ENCODE assay signal across 21 mouse cellular contexts in the genomic region with DNA sequence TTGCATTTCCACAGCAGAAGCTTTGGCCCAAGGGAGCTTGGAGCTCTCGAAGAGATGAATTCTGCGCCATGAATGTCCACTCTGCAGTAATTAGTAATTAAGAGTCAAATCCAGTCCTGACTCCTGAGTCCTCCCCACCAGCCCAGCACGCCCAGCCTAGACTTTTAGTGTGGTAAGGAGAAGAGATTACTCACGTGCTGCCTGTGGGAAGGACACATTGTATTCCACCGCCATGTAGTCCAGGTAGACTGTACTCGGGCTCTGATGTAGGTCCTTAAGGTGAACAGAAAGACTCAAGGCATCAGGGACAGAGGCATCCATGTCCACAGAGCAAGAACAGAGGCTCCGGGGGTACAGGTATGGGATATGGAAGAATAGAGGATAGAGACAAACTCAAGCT. TPM values are rescaled to one million over a fixed set of nuclear protein-coding genes. Genes with fewer than 3 reads are reported as not detected.
DNase-seq lines count a peak whose midpoint lies in the region; ATAC-seq and TF ChIP-seq lines count a peak whose summit lies in the region.
"Had no signal": no experiment of that assay in that cellular context is flagged by ENCODE, and none has a peak within 500 bp of the region (broad histone marks: within the 10 kb centered on the region; RNA-seq: fewer than 3 reads in every experiment).

No protein-coding gene starts in this region.

- H3K4me3 ChIP-seq in intestine, embryonic 16.5 days (ENCODE audit: low read length) = no peak overlapping the region
- H3K4me3 ChIP-seq in intestine, embryonic 15.5 days (replicated peaks) = no peak overlapping the region
- no peak overlapping the region for H3K4me3 ChIP-seq in midbrain, embryonic 13.5 days (replicated peaks)
- H3K4me3 ChIP-seq in midbrain, embryonic 14.5 days (replicated peaks; ENCODE audit: low read depth, low read length) = no peak overlapping the region
- H3K4me3 ChIP-seq in left cerebral cortex, adult 2 months = no peak overlapping the region
- H3K4me3 ChIP-seq: forebrain, embryonic 15.5 days; neural tube, embryonic 13.5 days had no signal

- no peak for TF ChIP-seq CTCF in left cerebral cortex, adult 2 months (IDR thresholded peaks at IDR 0.05)

- 0 out of 2 replicates have a peak overlapping the region, but pooled peaks have one; percentile 11 for H3K27ac ChIP-seq in intestine, embryonic 16.5 days (ENCODE audit: low read length)
- H3K27ac ChIP-seq in intestine, embryonic 15.5 days = no peak overlapping the region
- peak overlapping the region; percentile 47 for H3K27ac ChIP-seq in midbrain, embryonic 13.5 days
- H3K27ac ChIP-seq in midbrain, embryonic 14.5 days (replicated peaks; ENCODE audit: low read depth, low read length) = no peak overlapping the region
- H3K27ac ChIP-seq in left cerebral cortex, adult 2 months = no peak overlapping the region
- H3K27ac ChIP-seq: neural tube, embryonic 13.5 days had no signal

- WGBS in intestine, embryonic 16.5 days = 92% methylated on average over 7 of the region's 7 CpGs
- WGBS in intestine, embryonic 15.5 days = 87% methylated on average over 7 of the region's 7 CpGs
- 92% methylated on average over 7 of the region's 7 CpGs for WGBS in midbrain, embryonic 13.5 days
- 94% methylated on average over 7 of the region's 7 CpGs for WGBS in midbrain, embryonic 14.5 days

- peak; percentile 30 for DNase-seq in cerebellum, adult 11-12 months
- DNase-seq in cerebellum, postnatal 4 days (ENCODE audit: low spot score in 2 of 2) = no peak
- no peak for DNase-seq in midbrain, embryonic 14.5 days
- DNase-seq in urinary bladder, postnatal 25 days (ENCODE audit: low spot score) = no peak
- no peak for DNase-seq in left cerebral cortex, adult 2 months (ENCODE audit: extremely low spot score in 1 of 2, low spot score in 2 of 2)
- DNase-seq: adrenal gland, postnatal 25 days; cerebellum, postnatal 25 days; gastrocnemius, postnatal 10 days; heart, postnatal 10 days; kidney, postnatal 14 days; layer of hippocampus, adult 9-11 months; lung, postnatal 14 days; right cerebral cortex, postnatal 25 days; thymus, postnatal 25 days had no signal

- H3K4me2 ChIP-seq in intestine, embryonic 16.5 days (ENCODE audit: low read depth, low read length) = no peak overlapping the region
- no peak overlapping the region for H3K4me2 ChIP-seq in intestine, embryonic 15.5 days (replicated peaks)
- H3K4me2 ChIP-seq in midbrain, embryonic 13.5 days (replicated peaks) = no peak overlapping the region
- H3K4me2 ChIP-seq in midbrain, embryonic 14.5 days (ENCODE audit: low read length) = no peak overlapping the region
- H3K4me2 ChIP-seq: forebrain, embryonic 15.5 days; neural tube, embryonic 13.5 days had no signal

- intact Hi-C loops in left cerebral cortex, adult 2 months (cut with DNase I) = loop anchor here (10.0 kb wide), 1 partner anchor 250 kb away; the partner anchor contains the start of gene Kdm6b

- H3K9ac ChIP-seq in intestine, embryonic 16.5 days (ENCODE audit: low read depth, low read length) = no peak overlapping the region
- H3K9ac ChIP-seq in intestine, embryonic 15.5 days = no peak overlapping the region
- no peak overlapping the region for H3K9ac ChIP-seq in midbrain, embryonic 13.5 days (replicated peaks)
- no peak overlapping the region for H3K9ac ChIP-seq in midbrain, embryonic 14.5 days (replicated peaks; ENCODE audit: low read length)
- H3K9ac ChIP-seq: forebrain, embryonic 15.5 days; neural tube, embryonic 13.5 days had no signal

- H3K36me3 ChIP-seq in intestine, embryonic 16.5 days (ENCODE audit: control insufficient read depth, insufficient read depth, low read length) = peaks cover 24% of the 10 kb centered on the region
- peaks cover 30% of the 10 kb centered on the region for H3K36me3 ChIP-seq in intestine, embryonic 15.5 days
- H3K36me3 ChIP-seq in midbrain, embryonic 13.5 days = peaks cover 65% of the 10 kb centered on the region
- peaks cover 64% of the 10 kb centered on the region for H3K36me3 ChIP-seq in midbrain, embryonic 14.5 days (ENCODE audit: control insufficient read depth, insufficient read depth, low read length)

- H3K4me1 ChIP-seq in intestine, embryonic 16.5 days (ENCODE audit: control insufficient read depth, insufficient read depth, low read length) = peaks cover 18% of the 10 kb centered on the region
- H3K4me1 ChIP-seq in intestine, embryonic 15.5 days (replicated peaks) = peaks cover 18% of the 10 kb centered on the region
- peaks cover 42% of the 10 kb centered on the region for H3K4me1 ChIP-seq in midbrain, embryonic 13.5 days (replicated peaks)
- H3K4me1 ChIP-seq in midbrain, embryonic 14.5 days (ENCODE audit: control insufficient read depth, insufficient read depth, low read length) = peaks cover 15% of the 10 kb centered on the region

- ATAC-seq in intestine, embryonic 16.5 days = no peak
- ATAC-seq in intestine, embryonic 15.5 days = no peak
- ATAC-seq in midbrain, embryonic 13.5 days = no peak
- ATAC-seq in midbrain, embryonic 14.5 days (ENCODE audit: low FRiP score, low TSS enrichment) = no peak
- ATAC-seq: activated CD4-positive, CD25-positive, alpha-beta regulatory T cell, adult 4 months; forebrain, embryonic 15.5 days had no signal

- no peaks in the 10 kb centered on the region for H3K27me3 ChIP-seq in intestine, embryonic 16.5 days (replicated peaks; ENCODE audit: control insufficient read depth, insufficient read depth, low read length)
- no peaks in the 10 kb centered on the region for H3K27me3 ChIP-seq in intestine, embryonic 15.5 days (replicated peaks)
- H3K27me3 ChIP-seq in midbrain, embryonic 13.5 days = no peaks in the 10 kb centered on the region
- H3K27me3 ChIP-seq in midbrain, embryonic 14.5 days (ENCODE audit: control insufficient read depth, insufficient read depth, low read length) = no peaks in the 10 kb centered on the region
- H3K27me3 ChIP-seq: forebrain, embryonic 15.5 days; neural tube, embryonic 13.5 days had no signal

- H3K9me3 ChIP-seq in intestine, embryonic 16.5 days (ENCODE audit: control insufficient read depth, low read length) = no peaks in the 10 kb centered on the region
- no peaks in the 10 kb centered on the region for H3K9me3 ChIP-seq in intestine, embryonic 15.5 days
- H3K9me3 ChIP-seq in midbrain, embryonic 13.5 days = no peaks in the 10 kb centered on the region
- H3K9me3 ChIP-seq in midbrain, embryonic 14.5 days (ENCODE audit: control insufficient read depth, low read length) = no peaks in the 10 kb centered on the region
- H3K9me3 ChIP-seq: forebrain, embryonic 15.5 days; neural tube, embryonic 13.5 days had no signal

RNA-seq across cellular contexts. Expression of gene Cd68, which starts 1.1 kb away (rescaled TPM):
- 14.0 and 14.7 TPM in 2 replicates for polyA plus RNA-seq in intestine, embryonic 16.5 days (2015; fragmentation: Nextera tagmentation; extraction: Ambion mirVana)
- 13.3 and 14.2 TPM in 2 replicates for polyA plus RNA-seq in intestine, embryonic 15.5 days (2015; fragmentation: Nextera tagmentation; extraction: Ambion mirVana)
- 6.1 and 7.3 TPM in 2 replicates for polyA plus RNA-seq in midbrain, embryonic 13.5 days (2015; fragmentation: Nextera tagmentation; extraction: Ambion mirVana)
- 3.7 and 7.9 TPM in 2 replicates for polyA plus RNA-seq in midbrain, embryonic 14.5 days (2014; fragmentation: Nextera tagmentation; extraction: Ambion mirVana)
- total RNA-seq in left cerebral cortex, adult 2 months (2021) = 10 to 100 TPM; 11.8 to 14.1 TPM

RNA-seq across cellular contexts. Expression of gene Mpdu1, which starts 2.4 kb away (rescaled TPM):
- polyA plus RNA-seq in intestine, embryonic 16.5 days (2015; fragmentation: Nextera tagmentation; extraction: Ambion mirVana) = 68.3 and 69.9 TPM in 2 replicates
- 60.9 and 63.4 TPM in 2 replicates for polyA plus RNA-seq in intestine, embryonic 15.5 days (2015; fragmentation: Nextera tagmentation; extraction: Ambion mirVana)
- polyA plus RNA-seq in midbrain, embryonic 13.5 days (2015; fragmentation: Nextera tagmentation; extraction: Ambion mirVana) = 103 and 104 TPM in 2 replicates
- polyA plus RNA-seq in midbrain, embryonic 14.5 days (2014; fragmentation: Nextera tagmentation; extraction: Ambion mirVana) = 64.0 and 108 TPM in 2 replicates
- 10 to 100 TPM; 59.0 to 59.4 TPM for total RNA-seq in left cerebral cortex, adult 2 months (2021)

RNA-seq across cellular contexts. Expression of gene Eif4a1, which starts 7.4 kb away (rescaled TPM):
- polyA plus RNA-seq in intestine, embryonic 16.5 days (2015; fragmentation: Nextera tagmentation; extraction: Ambion mirVana) = 524 and 563 TPM in 2 replicates
- 517 and 559 TPM in 2 replicates for polyA plus RNA-seq in intestine, embryonic 15.5 days (2015; fragmentation: Nextera tagmentation; extraction: Ambion mirVana)
- 581 and 595 TPM in 2 replicates for polyA plus RNA-seq in midbrain, embryonic 13.5 days (2015; fragmentation: Nextera tagmentation; extraction: Ambion mirVana)
- 707 and 863 TPM in 2 replicates for polyA plus RNA-seq in midbrain, embryonic 14.5 days (2014; fragmentation: Nextera tagmentation; extraction: Ambion mirVana)
- 100 to 1,000 TPM; 299 to 311 TPM for total RNA-seq in left cerebral cortex, adult 2 months (2021)

RNA-seq across cellular contexts. Expression of gene Sox15, which starts 9.7 kb away (rescaled TPM):
- polyA plus RNA-seq in intestine, embryonic 16.5 days (2015; fragmentation: Nextera tagmentation; extraction: Ambion mirVana) = not detected in 2 replicates
- polyA plus RNA-seq in intestine, embryonic 15.5 days (2015; fragmentation: Nextera tagmentation; extraction: Ambion mirVana) = 0.20 TPM in 1 of 2 replicates, not detected in the other
- polyA plus RNA-seq in midbrain, embryonic 13.5 days (2015; fragmentation: Nextera tagmentation; extraction: Ambion mirVana) = 0.31 TPM in 1 of 2 replicates, not detected in the other
- not detected in 2 replicates for polyA plus RNA-seq in midbrain, embryonic 14.5 days (2014; fragmentation: Nextera tagmentation; extraction: Ambion mirVana)
- total RNA-seq in left cerebral cortex, adult 2 months (2021) = not detected
- total RNA-seq: heart, postnatal 10 days; left cerebral cortex, postnatal 25 days had no signal
- polyA plus RNA-seq: activated CD4-positive, CD25-positive, alpha-beta regulatory T cell, adult 4 months; forebrain, embryonic 15.5 days; neural tube, embryonic 13.5 days had no signal

RNA-seq across cellular contexts. Expression of gene Senp3, which starts 17.0 kb away (rescaled TPM):
- 51.8 and 60.3 TPM in 2 replicates for polyA plus RNA-seq in intestine, embryonic 16.5 days (2015; fragmentation: Nextera tagmentation; extraction: Ambion mirVana)
- polyA plus RNA-seq in intestine, embryonic 15.5 days (2015; fragmentation: Nextera tagmentation; extraction: Ambion mirVana) = 62.1 and 63.9 TPM in 2 replicates
- polyA plus RNA-seq in midbrain, embryonic 13.5 days (2015; fragmentation: Nextera tagmentation; extraction: Ambion mirVana) = 101 and 103 TPM in 2 replicates
- 93.3 and 103 TPM in 2 replicates for polyA plus RNA-seq in midbrain, embryonic 14.5 days (2014; fragmentation: Nextera tagmentation; extraction: Ambion mirVana)
- 100 to 1,000 TPM; 108 to 111 TPM for total RNA-seq in left cerebral cortex, adult 2 months (2021)

Comparison
In these comparisons a context has a peak if more than half of its experiments do, and no peak if none do; other contexts are left out.
1. H3K27ac ChIP-seq: peak in intestine, embryonic 16.5 days (single experiment) and midbrain, embryonic 13.5 days (single experiment); none in intestine, embryonic 15.5 days (single experiment), midbrain, embryonic 14.5 days (single experiment) and left cerebral cortex, adult 2 months (single experiment).